Mouse (Mus musculus) hindbrain, embryonic 14.5 days (tissue): ENCODE measurements around the gene Cp. TPM values are rescaled to one million over a fixed set of nuclear protein-coding genes. Genes with fewer than 3 reads are reported as not detected.

ENCODE experiments used
- ATAC-seq: fragments of 200-750 bp; cut with Nextera tagmentation; 2 replicates; pipeline ENCODE4 v1.8.0; 2017; ENCODE audit warnings: moderate number of reproducible peaks, mild to moderate bottlenecking, moderate TSS enrichment, moderate library complexity; ENCODE audit not compliant: low FRiP score
- DNase-seq: peaks from one replicate; pipeline ENCODE4 v3.0.0-alpha.2; 2015; ENCODE audit warnings: low spot score
- H3K27ac ChIP-seq: fragments of 300-500 bp; sonication (generic); 2 replicates; pipeline ENCODE4 v1.5.1; 2014; ENCODE audit warnings: mild to moderate bottlenecking, moderate library complexity
- H3K27me3 ChIP-seq: fragments of 300-500 bp; sonication (generic); 2 replicates; pipeline ENCODE4 v1.6.1; 2014; ENCODE audit warnings: mild to moderate bottlenecking, low read length, mixed read lengths; ENCODE audit not compliant: control insufficient read depth, insufficient read depth
- H3K36me3 ChIP-seq: fragments of 300-500 bp; sonication (generic); replicated peaks from 2 replicates; pipeline ENCODE4 v1.6.1; 2014; ENCODE audit not compliant: control insufficient read depth, insufficient read depth
- H3K4me1 ChIP-seq: fragments of 300-500 bp; sonication (generic); replicated peaks from 2 replicates; pipeline ENCODE4 v1.6.1; 2014; ENCODE audit warnings: antibody characterized with exemption, low read length, mixed read lengths; ENCODE audit not compliant: control insufficient read depth, insufficient read depth
- H3K4me2 ChIP-seq: fragments of 300-500 bp; sonication (generic); replicated peaks from 2 replicates; pipeline ENCODE4 v1.6.1; 2014; ENCODE audit warnings: mild to moderate bottlenecking, moderate library complexity
- H3K4me3 ChIP-seq: fragments of 300-500 bp; sonication (generic); replicated peaks from 2 replicates; pipeline ENCODE4 v1.5.1; 2014; ENCODE audit warnings: mild to moderate bottlenecking, low read length
- H3K9ac ChIP-seq: fragments of 300-500 bp; sonication (generic); 2 replicates; pipeline ENCODE4 v1.6.1; 2014
- H3K9me3 ChIP-seq: fragments of 300-500 bp; sonication (generic); 2 replicates; pipeline ENCODE4 v1.6.1; 2016; ENCODE audit warnings: low read length; ENCODE audit not compliant: control insufficient read depth
- WGBS: fragments of 180-500 bp; shearing (Covaris S2); extraction: QIAGEN DNeasy Blood & Tissue Kit; methylation state at CpG from one replicate; pipeline ENCODE4 v1.1.7; 2014; 5-methylcytosine and 5-hydroxymethylcytosine counted together
- polyA plus RNA-seq: library from polyadenylated mRNA; unstranded; fragments of >200 nt; fragmentation: Nextera tagmentation; extraction: Ambion mirVana; gene quantifications from 2 replicates; pipeline ENCODE4 v1.2.1, GENCODE M21; 2014

Gene Cp
- polyA plus RNA-seq, 1 experiment from 2014 or later: 16.7 TPM

GRCm38 (mm10) chr3:19962769-19963513, 6.1 kb downstream of the Cp start:
- Histone ChIP-seq H3K4me2 (no peak overlapping the region), H3K4me1 (no peaks in the 10 kb centered on the region), H3K4me3 (no peak overlapping the region), H3K36me3 (no peaks in the 10 kb centered on the region), H3K27ac (no peak overlapping the region), H3K9me3 (no peaks in the 10 kb centered on the region), H3K9ac (no peak overlapping the region), H3K27me3 (no peaks in the 10 kb centered on the region)
- no peak for DNase-seq
- WGBS: 88% methylated on average over 3 of the region's 3 CpGs
- no peak for ATAC-seq

DNA sequence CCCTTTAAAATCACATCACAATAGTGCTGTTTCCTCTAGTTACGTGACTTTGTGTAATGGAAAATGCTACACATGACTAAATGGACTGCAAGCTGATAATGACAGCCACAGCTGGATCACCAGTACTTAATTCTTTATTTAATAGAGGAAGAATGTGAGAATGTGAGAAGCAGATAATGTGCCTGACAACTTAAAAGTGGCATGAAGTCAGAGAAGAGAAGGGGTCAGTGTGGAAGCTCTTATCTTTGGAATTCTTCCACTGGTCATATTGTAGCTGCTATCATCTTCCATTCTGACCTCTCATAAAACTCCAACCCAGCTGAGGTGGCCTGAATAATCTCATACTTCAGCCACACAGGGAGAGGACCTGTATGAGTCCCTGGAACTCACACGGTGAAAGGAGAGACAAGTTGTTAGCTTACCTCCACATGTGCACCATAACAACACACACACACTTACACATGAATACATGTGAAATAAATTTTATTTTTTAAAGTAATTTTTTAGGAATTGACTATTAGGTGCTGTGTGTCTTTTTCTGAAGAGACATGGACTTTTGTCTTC, 7.9 kb downstream of the Cp start:
- ATAC-seq (no peak), DNase-seq (no peak)
- Histone ChIP-seq H3K27me3 (no peaks in the 10 kb centered on the region), H3K27ac (no peak overlapping the region), H3K9me3 (no peaks in the 10 kb centered on the region), H3K4me1 (no peaks in the 10 kb centered on the region), H3K9ac (no peak overlapping the region), H3K36me3 (no peaks in the 10 kb centered on the region), H3K4me2 (no peak overlapping the region), H3K4me3 (no peak overlapping the region)
- 77% methylated on average over 2 of the region's 2 CpGs for WGBS

DNA sequence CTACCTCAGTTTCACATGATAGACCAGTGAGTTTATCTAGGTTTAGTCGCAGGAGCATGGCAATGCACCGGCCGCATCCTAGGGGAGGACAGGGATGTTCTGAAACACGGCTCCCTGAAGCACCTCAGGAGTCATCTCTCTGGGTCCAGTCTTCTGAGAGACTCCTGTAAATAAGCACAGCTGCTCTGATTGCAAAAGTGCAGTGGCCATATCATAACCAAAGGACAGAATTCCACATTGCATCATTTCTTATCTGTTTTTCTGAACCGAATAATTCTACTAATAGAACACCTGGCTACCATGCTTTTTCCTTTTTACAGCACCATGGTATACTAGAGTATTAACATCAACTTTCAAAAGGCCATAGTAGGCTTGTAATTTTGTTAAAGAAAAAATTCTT, 8.4 kb downstream of the Cp start:
- ATAC-seq (no peak), DNase-seq (no peak)
- Histone ChIP-seq H3K4me2 (no peak overlapping the region), H3K36me3 (no peaks in the 10 kb centered on the region), H3K27me3 (no peaks in the 10 kb centered on the region), H3K4me1 (no peaks in the 10 kb centered on the region), H3K9ac (no peak overlapping the region), H3K27ac (no peak overlapping the region), H3K4me3 (no peak overlapping the region), H3K9me3 (no peaks in the 10 kb centered on the region)
- 90% methylated on average over 5 of the region's 5 CpGs for WGBS

- Histone ChIP-seq H3K27ac (no peak overlapping the region), H3K9ac (no peak overlapping the region), H3K27me3 (no peaks in the 10 kb centered on the region), H3K4me3 (no peak overlapping the region), H3K9me3 (no peaks in the 10 kb centered on the region), H3K4me1 (no peaks in the 10 kb centered on the region), H3K36me3 (no peaks in the 10 kb centered on the region), H3K4me2 (no peak overlapping the region)
- no peak for ATAC-seq
- 51% methylated on average over 4 of the region's 4 CpGs for WGBS
- no peak for DNase-seq
Measured at GRCm38 (mm10) chr3:19966072-19966471, 9.2 kb downstream of the Cp start.

DNA sequence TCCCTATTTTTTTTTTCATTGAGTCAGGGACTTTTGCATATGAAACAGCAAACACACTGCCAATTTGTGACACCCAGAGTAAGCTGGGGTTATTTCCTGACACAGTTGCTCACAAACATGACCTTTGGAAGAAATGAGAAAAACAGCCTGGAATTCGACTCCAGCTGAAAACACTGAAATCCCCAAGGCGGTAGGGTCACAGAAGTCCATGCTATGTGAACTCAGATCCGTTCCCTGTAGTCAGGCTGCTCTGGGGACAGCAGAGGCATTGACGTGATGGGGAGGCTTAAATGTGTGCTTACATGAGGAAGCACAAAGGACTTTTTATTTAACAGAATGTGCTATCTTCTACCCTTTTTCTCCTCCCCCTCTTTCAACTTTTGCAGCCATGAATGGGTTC, 21.6 kb downstream of the Cp start:
- H3K27ac ChIP-seq: no peak overlapping the region
- ATAC-seq: no peak
- H3K4me2 ChIP-seq: no peak overlapping the region
- H3K9me3 ChIP-seq: no peaks in the 10 kb centered on the region
- H3K27me3 ChIP-seq: no peaks in the 10 kb centered on the region
- no peaks in the 10 kb centered on the region for H3K4me1 ChIP-seq
- H3K36me3 ChIP-seq: no peaks in the 10 kb centered on the region
- no peak overlapping the region for H3K4me3 ChIP-seq
- no peak overlapping the region for H3K9ac ChIP-seq
- 60% methylated on average over 4 of the region's 4 CpGs for WGBS
- DNase-seq: no peak

DNA sequence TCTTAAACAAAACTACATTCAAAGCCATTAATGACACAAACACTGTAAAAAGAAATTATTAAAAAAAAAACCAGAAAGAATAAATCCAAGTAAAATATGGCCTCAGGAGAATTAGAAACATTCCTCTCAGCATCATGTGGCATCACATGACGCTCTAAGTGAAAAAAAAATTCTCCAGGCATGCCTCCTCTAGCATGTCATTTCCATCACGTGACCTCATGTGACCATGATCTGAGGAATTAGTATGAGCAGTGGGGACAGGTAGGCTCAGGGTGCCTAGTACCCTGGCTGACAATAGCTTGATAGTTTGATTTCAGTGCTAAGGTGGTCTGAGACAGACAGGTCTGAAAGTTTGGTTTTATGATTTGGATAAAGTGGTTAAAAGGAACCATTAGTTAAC, 24.3 kb downstream of the Cp start:
- Histone ChIP-seq H3K4me3 (no peak overlapping the region), H3K4me1 (no peaks in the 10 kb centered on the region), H3K9ac (no peak overlapping the region), H3K36me3 (no peaks in the 10 kb centered on the region), H3K4me2 (no peak overlapping the region), H3K27ac (no peak overlapping the region), H3K9me3 (no peaks in the 10 kb centered on the region), H3K27me3 (no peaks in the 10 kb centered on the region)
- DNase-seq: no peak
- ATAC-seq: no peak
- WGBS: 93% methylated on average over 2 of the region's 2 CpGs

- H3K27ac ChIP-seq: no peak overlapping the region
- H3K36me3 ChIP-seq: no peaks in the 10 kb centered on the region
- ATAC-seq (no peak), DNase-seq (no peak)
- no peak overlapping the region for H3K4me3 ChIP-seq
- H3K9ac ChIP-seq: no peak overlapping the region
- no peaks in the 10 kb centered on the region for H3K4me1 ChIP-seq
- no peak overlapping the region for H3K4me2 ChIP-seq
- H3K27me3 ChIP-seq: no peaks in the 10 kb centered on the region
- no peaks in the 10 kb centered on the region for H3K9me3 ChIP-seq
Measured at GRCm38 (mm10) chr3:19982846-19983245, 26.0 kb downstream of the Cp start.

- H3K36me3 ChIP-seq: no peaks in the 10 kb centered on the region
- H3K4me3 ChIP-seq: no peak overlapping the region
Measured at GRCm38 (mm10) chr3:19986123-19986522, 29.3 kb downstream of the Cp start.

DNA sequence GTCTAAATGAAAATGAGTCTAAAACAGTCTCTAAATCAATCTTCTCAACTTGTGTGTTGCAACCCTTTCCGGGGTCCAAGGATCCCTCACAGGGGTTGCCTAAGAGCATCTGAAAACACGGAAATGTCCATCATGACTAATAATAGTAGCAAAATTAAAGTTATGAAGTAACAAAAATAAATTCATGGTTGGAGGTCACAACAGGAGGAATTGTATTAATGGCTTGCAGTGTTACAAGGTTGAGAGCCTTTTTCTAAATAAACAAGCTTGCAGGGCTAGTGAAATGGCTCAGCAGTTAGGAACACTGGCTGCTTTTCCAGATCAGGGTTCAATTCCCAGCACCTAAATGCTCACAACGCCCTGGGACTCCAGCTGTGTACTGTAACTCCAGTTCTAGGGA, 33.2 kb downstream of the Cp start:
- no peaks in the 10 kb centered on the region for H3K4me1 ChIP-seq
- no peak overlapping the region for H3K27ac ChIP-seq
- no peak overlapping the region for H3K4me3 ChIP-seq
- ATAC-seq (no peak), DNase-seq (no peak)
- 83% methylated on average over 3 of the region's 3 CpGs for WGBS
- no peak overlapping the region for H3K9ac ChIP-seq
- H3K27me3 ChIP-seq: no peaks in the 10 kb centered on the region
- no peaks in the 10 kb centered on the region for H3K36me3 ChIP-seq
- H3K4me2 ChIP-seq: no peak overlapping the region
- H3K9me3 ChIP-seq: no peaks in the 10 kb centered on the region

More at GRCm38 (mm10) chr3:19986123-19986522, 29.3 kb downstream of the Cp start:
- Histone ChIP-seq H3K9ac (no peak overlapping the region), H3K27ac (no peak overlapping the region), H3K9me3 (no peaks in the 10 kb centered on the region), H3K27me3 (no peaks in the 10 kb centered on the region), H3K4me1 (no peaks in the 10 kb centered on the region), H3K4me2 (no peak overlapping the region)
- no peak for DNase-seq
- WGBS: 20% methylated on average over 3 of the region's 3 CpGs
- no peak for ATAC-seq

DNA sequence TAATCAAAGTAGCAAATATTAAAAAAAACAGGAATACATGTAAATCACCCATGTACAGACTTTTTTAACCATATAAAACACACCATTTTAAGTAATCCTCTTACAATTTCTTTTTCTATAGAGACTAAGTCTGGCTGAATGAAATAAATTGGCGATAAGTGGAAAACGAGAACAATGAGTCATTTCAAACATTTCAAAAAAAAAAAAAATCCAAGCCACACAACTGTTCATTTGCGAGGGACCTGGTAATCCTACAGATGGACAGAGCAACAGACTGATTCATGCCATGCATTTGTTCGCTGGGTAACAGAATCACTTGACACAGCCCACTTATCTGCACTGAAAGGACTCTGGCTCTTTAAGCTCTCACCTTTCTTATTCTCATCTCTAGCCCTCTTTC, 35.5 kb downstream of the Cp start:
- Histone ChIP-seq H3K9ac (no peak overlapping the region), H3K4me3 (no peak overlapping the region), H3K4me1 (no peaks in the 10 kb centered on the region), H3K27ac (no peak overlapping the region), H3K27me3 (no peaks in the 10 kb centered on the region), H3K4me2 (no peak overlapping the region), H3K36me3 (peaks cover 9% of the 10 kb centered on the region), H3K9me3 (no peaks in the 10 kb centered on the region)
- DNase-seq: no peak
- ATAC-seq: no peak
- 84% methylated on average over 4 of the region's 4 CpGs for WGBS
